Mouse (Mus musculus): ENCODE data around the gene Lmcd1.

DNA sequence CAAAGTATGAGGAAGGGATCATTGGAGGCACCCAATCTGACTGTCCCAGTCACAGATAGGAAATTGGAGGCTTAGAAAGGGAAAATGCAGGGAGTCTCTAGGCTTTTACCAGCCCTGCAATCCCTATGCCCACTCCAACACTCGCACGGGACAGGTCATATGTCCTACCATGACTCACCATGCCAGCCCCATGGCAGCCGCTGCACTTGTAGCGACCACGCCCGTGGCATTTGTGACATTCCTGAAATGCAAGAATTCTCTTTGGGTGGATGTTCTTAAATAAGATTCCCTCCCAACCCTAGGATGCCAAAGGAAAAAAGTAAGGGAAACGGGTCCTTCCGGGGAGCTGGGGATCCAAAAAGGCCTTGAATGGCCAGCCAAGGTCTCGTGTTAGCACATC is 105.5 kb downstream of the Lmcd1 start:
- TF ChIP-seq CTCF (IDR thresholded peaks at IDR 0.05): no peak
- TF ChIP-seq EP300 (IDR thresholded peaks at IDR 0.05): peak; percentile 81

Data from lung, postnatal 0 days (tissue).